Mouse (Mus musculus): Measurements from ENCODE around the gene Cyp4f13. TPM values are rescaled to one million over a fixed set of nuclear protein-coding genes. Genes with fewer than 3 reads are reported as not detected.

Gene Cyp4f13
- polyA plus RNA-seq, 1 experiment from 2014 or later, result 16.3 TPM

DNA sequence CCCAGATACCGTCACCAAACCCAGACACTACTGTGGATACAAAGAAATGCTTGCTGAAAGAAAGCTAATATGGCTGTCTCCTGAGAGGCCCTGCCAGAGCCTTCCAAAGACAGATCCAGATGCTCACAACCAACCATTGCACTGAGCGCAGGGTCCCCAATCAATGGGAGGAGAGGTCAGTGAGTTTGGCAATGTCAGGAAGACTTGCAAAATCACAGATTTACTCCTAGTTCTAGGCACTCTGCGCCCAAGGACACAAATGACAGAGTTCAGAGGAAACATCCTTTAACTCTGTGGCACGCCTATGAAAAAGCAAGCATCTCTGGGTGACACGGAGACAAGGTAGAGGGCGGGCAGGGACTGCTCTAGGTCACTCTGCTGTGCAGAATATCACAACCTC lies 57.6 kb downstream of the Cyp4f13 start:
- Histone ChIP-seq H3K4me2 (replicated peaks; ENCODE audit: low read depth, low read length) (no peak overlapping the region), H3K9ac (replicated peaks; ENCODE audit: low read length) (no peak overlapping the region), H3K36me3 (ENCODE audit: insufficient read depth, low read length) (peaks cover 11% of the 10 kb centered on the region; the same call in 1 of the 2 replicates), H3K4me3 (ENCODE audit: low read length) (no peak overlapping the region), H3K4me1 (ENCODE audit: insufficient read depth, low read length) (peaks cover 12% of the 10 kb centered on the region), H3K9me3 (ENCODE audit: low read length) (no peaks in the 10 kb centered on the region), H3K27me3 (ENCODE audit: insufficient read depth, low read length) (no peaks in the 10 kb centered on the region), H3K27ac (ENCODE audit: low read length) (no peak overlapping the region)
- no peak for ATAC-seq (ENCODE audit: low FRiP score, low TSS enrichment)
- WGBS, result 90% methylated on average over 6 of the region's 6 CpGs

DNA sequence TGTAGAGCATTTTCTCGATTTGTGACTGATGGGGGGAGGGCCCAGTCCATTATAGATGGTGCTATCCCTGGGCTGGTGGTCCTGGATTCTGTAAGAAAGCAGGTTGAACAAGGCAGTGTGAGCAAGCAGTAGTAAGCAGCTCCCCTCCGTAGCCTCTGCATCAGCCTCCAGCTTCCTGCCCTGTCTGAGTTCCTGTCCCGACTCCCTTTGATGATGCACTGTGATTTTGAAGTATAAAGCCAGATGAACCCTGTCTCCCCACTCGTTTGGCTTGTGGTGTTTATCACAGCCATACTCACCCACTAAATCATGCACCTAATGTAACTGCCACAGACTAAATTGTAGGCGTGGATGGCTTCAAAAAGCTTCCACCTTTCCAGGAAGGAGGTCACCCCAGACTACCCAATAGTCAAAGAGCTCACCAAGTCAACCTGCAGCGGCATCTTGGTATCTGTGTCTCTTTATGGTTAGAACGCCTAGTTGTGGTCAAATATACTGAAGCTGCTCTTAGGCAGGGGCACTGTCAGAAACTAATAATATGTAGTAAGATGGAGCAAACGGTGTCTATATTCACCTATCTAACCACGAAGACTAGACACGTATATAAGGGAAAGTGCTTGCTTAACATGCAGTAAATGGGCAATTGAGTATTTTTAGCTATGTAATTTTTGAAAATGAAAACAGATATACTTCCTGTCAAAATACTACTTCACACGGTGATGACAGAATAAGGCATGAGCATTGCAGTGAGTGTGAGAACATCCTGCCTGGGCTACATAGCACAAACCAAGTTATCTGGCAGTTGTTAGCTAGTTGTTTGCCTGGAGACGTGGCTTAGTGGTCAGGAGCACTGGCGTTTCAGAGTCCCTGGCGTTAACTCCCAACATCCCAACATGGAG lies 66.6 kb downstream of the Cyp4f13 start:
- Histone ChIP-seq H3K4me3 (ENCODE audit: low read length) (no peak overlapping the region), H3K36me3 (ENCODE audit: insufficient read depth, low read length) (peaks cover 45% of the 10 kb centered on the region), H3K27ac (ENCODE audit: low read length) (no peak overlapping the region), H3K9ac (replicated peaks; ENCODE audit: low read length) (no peak overlapping the region), H3K4me2 (replicated peaks; ENCODE audit: low read depth, low read length) (no peak overlapping the region), H3K9me3 (ENCODE audit: low read length) (no peaks in the 10 kb centered on the region), H3K4me1 (ENCODE audit: insufficient read depth, low read length) (0 out of 2 replicates have a peak, but pooled peaks cover 4% of the 10 kb centered on the region), H3K27me3 (ENCODE audit: insufficient read depth, low read length) (no peaks in the 10 kb centered on the region)
- 90% methylated on average over 14 of the region's 14 CpGs for WGBS
- ATAC-seq (ENCODE audit: low FRiP score, low TSS enrichment), result no peak

GRCm38 (mm10) chr17:32878773-32879172 lies 68.4 kb downstream of the Cyp4f13 start:
- peaks cover 31% of the 10 kb centered on the region for H3K36me3 ChIP-seq (ENCODE audit: insufficient read depth, low read length)
- H3K27ac ChIP-seq (ENCODE audit: low read length), result no peak overlapping the region
- no peak overlapping the region for H3K4me3 ChIP-seq (ENCODE audit: low read length)
- ATAC-seq (ENCODE audit: low FRiP score, low TSS enrichment), result no peak
- H3K9me3 ChIP-seq (ENCODE audit: low read length), result no peaks in the 10 kb centered on the region
- 0 out of 2 replicates have a peak, but pooled peaks cover 4% of the 10 kb centered on the region for H3K4me1 ChIP-seq (ENCODE audit: insufficient read depth, low read length)
- H3K27me3 ChIP-seq (ENCODE audit: insufficient read depth, low read length), result no peaks in the 10 kb centered on the region
- H3K4me2 ChIP-seq (replicated peaks; ENCODE audit: low read depth, low read length), result no peak overlapping the region
- WGBS, result 95% methylated on average over 11 of the region's 11 CpGs
- no peak overlapping the region for H3K9ac ChIP-seq (replicated peaks; ENCODE audit: low read length)

DNA sequence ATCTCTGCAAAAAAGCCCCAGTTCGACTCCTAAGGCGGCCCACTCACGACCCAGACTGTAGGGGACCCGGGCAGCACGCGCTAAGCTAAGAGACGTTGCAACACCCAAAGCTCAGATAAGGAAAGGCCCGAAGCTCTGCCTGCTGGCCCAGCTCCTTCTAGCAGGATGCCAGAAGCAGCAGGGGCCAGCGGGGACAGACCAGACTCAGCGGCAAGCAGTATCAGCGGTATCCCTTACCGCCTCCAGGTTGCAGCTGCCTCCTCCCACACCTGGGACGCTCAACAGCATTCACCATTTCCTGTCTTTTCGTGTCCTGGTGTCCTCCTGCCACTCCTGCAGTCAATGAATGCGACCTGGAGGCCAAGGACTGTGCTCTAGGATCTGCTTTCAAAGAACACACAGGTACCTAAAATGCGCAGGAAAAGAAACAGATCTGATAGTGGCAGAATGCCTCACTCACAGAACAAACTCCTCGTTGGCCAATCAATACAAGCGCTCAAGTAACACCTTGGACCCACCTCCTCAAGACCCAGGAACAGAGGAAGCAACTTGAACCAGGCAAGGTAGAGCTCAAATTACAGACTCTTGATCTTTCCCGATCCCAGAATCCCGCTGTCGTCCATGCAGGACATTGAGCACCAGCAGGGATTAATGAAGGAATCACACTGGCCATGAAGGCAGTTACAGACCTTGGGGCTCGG lies 69.6 kb downstream of the Cyp4f13 start:
- ATAC-seq (ENCODE audit: low FRiP score, low TSS enrichment), result peak; percentile 71; the same call in 1 of the 2 replicates
- Histone ChIP-seq H3K9ac (replicated peaks; ENCODE audit: low read length) (peak overlapping the region; percentile 47; the same call in 1 of the 2 replicates), H3K9me3 (ENCODE audit: low read length) (no peaks in the 10 kb centered on the region), H3K4me2 (replicated peaks; ENCODE audit: low read depth, low read length) (peak overlapping the region; percentile 49), H3K4me3 (ENCODE audit: low read length) (peak overlapping the region; percentile 31), H3K27me3 (ENCODE audit: insufficient read depth, low read length) (no peaks in the 10 kb centered on the region), H3K4me1 (ENCODE audit: insufficient read depth, low read length) (0 out of 2 replicates have a peak, but pooled peaks cover 4% of the 10 kb centered on the region), H3K36me3 (ENCODE audit: insufficient read depth, low read length) (peaks cover 20% of the 10 kb centered on the region), H3K27ac (ENCODE audit: low read length) (no peak overlapping the region)
- WGBS, result 5% methylated on average over 22 of the region's 22 CpGs

Other genes starting within 250 kb of the Cyp4f13 start
- 34.9 and 43.0 TPM in 2 replicates for gene Zfp871, start 159.1 kb downstream of the Cyp4f13 start, polyA plus RNA-seq (2015; fragmentation: Nextera tagmentation; extraction: Ambion mirVana)
- gene Zfp811, start 137.5 kb downstream of the Cyp4f13 start, polyA plus RNA-seq (2015; fragmentation: Nextera tagmentation; extraction: Ambion mirVana), result 2.7 and 3.3 TPM in 2 replicates
- gene Zfp799, start 117.1 kb downstream of the Cyp4f13 start, polyA plus RNA-seq (2015; fragmentation: Nextera tagmentation; extraction: Ambion mirVana), result 15.6 and 16.3 TPM in 2 replicates
- gene Zfp870, start 55.8 kb downstream of the Cyp4f13 start, polyA plus RNA-seq (2015; fragmentation: Nextera tagmentation; extraction: Ambion mirVana), result 6.4 and 8.3 TPM in 2 replicates
- gene Cyp4f14, start 30.1 kb downstream of the Cyp4f13 start, polyA plus RNA-seq (2015; fragmentation: Nextera tagmentation; extraction: Ambion mirVana), result not detected in 2 replicates
- gene Zfp472, start 18.4 kb upstream of the Cyp4f13 start, polyA plus RNA-seq (2015; fragmentation: Nextera tagmentation; extraction: Ambion mirVana), result 11.4 TPM in 2 replicates
- gene Zfp952, start 45.7 kb upstream of the Cyp4f13 start, polyA plus RNA-seq (2015; fragmentation: Nextera tagmentation; extraction: Ambion mirVana), result 12.2 and 12.3 TPM in 2 replicates
- 14.4 and 14.8 TPM in 2 replicates for gene Zfp763, start 86.0 kb upstream of the Cyp4f13 start, polyA plus RNA-seq (2015; fragmentation: Nextera tagmentation; extraction: Ambion mirVana)
- not detected in 2 replicates for gene 4921501E09Rik, start 120.7 kb upstream of the Cyp4f13 start, polyA plus RNA-seq (2015; fragmentation: Nextera tagmentation; extraction: Ambion mirVana)
- gene Zfp563, start 141.9 kb upstream of the Cyp4f13 start, polyA plus RNA-seq (2015; fragmentation: Nextera tagmentation; extraction: Ambion mirVana), result 8.9 and 9.9 TPM in 2 replicates
- gene Morc2b, start 192.3 kb upstream of the Cyp4f13 start, polyA plus RNA-seq (2015; fragmentation: Nextera tagmentation; extraction: Ambion mirVana), result not detected in 2 replicates
- not detected in 2 replicates for gene Olfr55, start 221.0 kb upstream of the Cyp4f13 start, polyA plus RNA-seq (2015; fragmentation: Nextera tagmentation; extraction: Ambion mirVana)
- not detected in 2 replicates for gene Olfr239, start 243.9 kb upstream of the Cyp4f13 start, polyA plus RNA-seq (2015; fragmentation: Nextera tagmentation; extraction: Ambion mirVana)

Data from kidney, embryonic 16.5 days (tissue).